In genomic region chr3:137129967-137130366, GRCm38 (mm10) we compare ENCODE assay signal across 22 mouse cellular contexts.
"Had no signal": no experiment of that assay in that cellular context is flagged by ENCODE, and none has a peak within 500 bp of the region (broad histone marks: within the 10 kb centered on the region; RNA-seq: fewer than 3 reads in every experiment).

No protein-coding gene starts in this region.

- DNase-seq: heart, postnatal 10 days; heart, postnatal 14 days; heart, postnatal 36 days; heart, postnatal 4 days; kidney, adult 11 months; kidney, adult 18-20 months; kidney, adult 2 months; kidney, adult 8-10 months; kidney, adult 9 months; kidney, postnatal 10 days; kidney, postnatal 14 days; kidney, postnatal 25 days; kidney, postnatal 36 days; kidney, postnatal 4 days; layer of hippocampus, adult 9-11 months; layer of hippocampus, postnatal 36 days had no signal

- ATAC-seq: hindbrain, embryonic 16.5 days; hindbrain, postnatal 0 days; inflammation-experienced regulatory T-cells, adult 6 months; intestine, embryonic 15.5 days; intestine, embryonic 16.5 days; intestine, postnatal 0 days had no signal
